Mouse (Mus musculus): Measurements from ENCODE around the gene Immp2l. TPM values are rescaled to one million over a fixed set of nuclear protein-coding genes. Genes with fewer than 3 reads are reported as not detected.
"Not testable (repeated sequence)": the region's sequence is repeated elsewhere in the genome, so short reads cannot be mapped to it uniquely, and the experiment has no call there.

The Immp2l gene
- polyA plus RNA-seq, 1 experiment from 2014 or later: 7.0 TPM

DNA sequence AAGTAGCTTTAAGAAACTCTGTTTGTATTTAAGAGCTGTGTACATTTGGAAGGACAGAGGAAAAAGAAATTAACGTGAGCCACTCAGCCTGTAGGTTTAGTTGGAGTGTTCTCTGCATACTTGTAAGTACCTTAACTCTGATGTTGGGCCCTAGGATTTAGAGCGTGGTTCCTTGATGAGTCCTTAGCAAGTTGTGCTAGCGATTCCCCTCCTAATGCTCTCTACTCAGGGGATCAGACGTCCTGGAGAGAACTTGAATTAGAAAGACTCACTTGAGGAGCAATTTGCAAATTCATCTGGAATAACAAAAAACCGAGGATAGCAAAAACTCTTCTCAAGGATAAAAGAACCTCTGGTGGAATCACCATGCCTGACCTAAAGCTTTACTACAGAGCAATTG is 835.8 kb downstream of the Immp2l start:
- not testable (repeated sequence) for H3K36me3 ChIP-seq (ENCODE audit: insufficient read depth, low read length); H3K4me3 ChIP-seq (ENCODE audit: low read length); H3K9me3 ChIP-seq (ENCODE audit: low read length); H3K27ac ChIP-seq (ENCODE audit: low read length); H3K4me2 ChIP-seq (replicated peaks; ENCODE audit: low read depth, low read length); H3K9ac ChIP-seq (replicated peaks; ENCODE audit: low read length); ATAC-seq (ENCODE audit: low FRiP score, low TSS enrichment); H3K27me3 ChIP-seq (ENCODE audit: insufficient read depth, low read length); H3K4me1 ChIP-seq (ENCODE audit: insufficient read depth, low read length)
- WGBS: 48% methylated on average over 5 of the region's 5 CpGs

DNA sequence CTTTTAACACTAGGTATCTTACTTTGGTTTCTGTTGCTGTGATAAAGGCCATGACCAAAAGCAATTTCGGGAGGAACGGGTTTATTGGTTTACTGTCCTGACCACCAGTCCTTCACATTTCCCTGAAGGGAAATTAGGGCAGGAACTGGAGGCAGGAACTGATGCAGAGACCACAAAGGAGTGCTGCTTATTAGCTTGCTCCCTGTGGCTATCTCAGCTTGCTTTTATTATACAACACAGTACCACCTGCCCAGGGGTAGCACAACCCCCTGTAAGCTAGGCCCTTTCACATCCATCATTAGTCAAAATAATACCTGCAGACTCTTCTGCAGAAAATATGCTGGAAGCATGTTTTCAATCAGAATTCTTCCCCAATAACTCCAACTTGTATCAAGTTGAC is 844.4 kb downstream of the Immp2l start:
- H3K9me3 ChIP-seq (ENCODE audit: low read length): peaks cover 4% of the 10 kb centered on the region
- H3K4me3 ChIP-seq (ENCODE audit: low read length): no peak overlapping the region
- H3K27ac ChIP-seq (ENCODE audit: low read length): no peak overlapping the region
- H3K4me2 ChIP-seq (replicated peaks; ENCODE audit: low read depth, low read length): no peak overlapping the region
- no peak overlapping the region for H3K9ac ChIP-seq (replicated peaks; ENCODE audit: low read length)
- WGBS: 80% methylated on average over 2 of the region's 2 CpGs
- no peaks in the 10 kb centered on the region for H3K4me1 ChIP-seq (ENCODE audit: insufficient read depth, low read length)
- ATAC-seq (ENCODE audit: low FRiP score, low TSS enrichment): no peak
- H3K36me3 ChIP-seq (ENCODE audit: insufficient read depth, low read length): no peaks in the 10 kb centered on the region
- no peaks in the 10 kb centered on the region for H3K27me3 ChIP-seq (ENCODE audit: insufficient read depth, low read length)

DNA sequence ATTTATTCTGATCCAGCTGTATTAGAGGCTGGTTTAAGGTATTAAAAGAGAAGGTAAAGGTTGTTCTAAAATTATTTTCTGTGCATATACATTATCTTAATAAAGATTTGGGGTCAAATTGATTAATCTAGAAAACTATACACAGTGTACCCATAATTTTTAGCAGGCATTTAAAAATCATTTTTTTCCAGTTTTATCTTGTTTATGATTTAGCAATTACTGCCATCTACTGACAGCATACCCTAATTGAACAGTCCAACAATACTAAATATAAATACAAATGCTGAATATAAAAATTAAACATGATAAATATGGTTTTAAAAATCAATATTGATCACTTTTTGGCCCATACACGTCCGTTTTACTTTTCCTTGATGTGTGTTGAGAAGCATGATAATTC is 850.1 kb downstream of the Immp2l start:
- H3K9me3 ChIP-seq (ENCODE audit: low read length): no peaks in the 10 kb centered on the region

DNA sequence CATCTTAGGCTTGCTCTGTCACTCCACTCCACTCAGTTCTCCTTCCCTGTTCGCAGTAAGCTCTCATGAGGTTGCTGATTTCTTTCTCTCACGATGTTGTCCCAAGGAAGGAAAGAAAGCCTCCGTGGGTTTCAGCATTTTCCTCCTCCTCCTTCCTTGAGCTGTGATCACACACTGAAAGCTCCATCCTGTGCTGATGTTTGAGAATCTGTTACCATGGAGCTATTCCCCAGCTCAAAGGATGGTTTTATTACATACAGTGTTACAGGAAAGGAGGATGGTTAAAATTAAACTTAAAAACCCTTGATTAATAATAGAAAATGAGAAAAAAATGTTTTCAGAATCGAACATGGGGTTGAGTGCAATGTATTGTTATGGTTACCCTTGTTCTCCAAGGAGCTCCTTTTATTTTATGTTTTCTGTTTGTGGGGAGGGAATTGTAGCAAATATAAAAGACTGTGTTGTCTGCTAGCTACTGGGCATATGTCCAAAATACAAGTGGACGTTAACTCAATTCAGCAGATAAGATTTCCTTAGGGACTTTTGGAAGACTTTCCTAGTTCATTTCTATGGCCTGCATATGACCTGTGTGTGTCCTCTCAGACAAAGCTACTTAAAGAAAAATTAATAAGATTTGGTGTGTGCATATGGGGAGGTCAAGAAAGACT is 853.5 kb downstream of the Immp2l start:
- no peak overlapping the region for H3K4me3 ChIP-seq (ENCODE audit: low read length)
- WGBS: 53% methylated on average over 5 of the region's 5 CpGs

More for the DNA sequence above, 850.1 kb downstream of the Immp2l start:
- Histone ChIP-seq H3K9ac (replicated peaks; ENCODE audit: low read length) (no peak overlapping the region), H3K4me1 (ENCODE audit: insufficient read depth, low read length) (no peaks in the 10 kb centered on the region), H3K27me3 (ENCODE audit: insufficient read depth, low read length) (no peaks in the 10 kb centered on the region), H3K36me3 (ENCODE audit: insufficient read depth, low read length) (no peaks in the 10 kb centered on the region), H3K4me2 (replicated peaks; ENCODE audit: low read depth, low read length) (no peak overlapping the region), H3K27ac (ENCODE audit: low read length) (no peak overlapping the region), H3K4me3 (ENCODE audit: low read length) (no peak overlapping the region)
- no peak for ATAC-seq (ENCODE audit: low FRiP score, low TSS enrichment)
- WGBS: 76% methylated on average over 2 of the region's 2 CpGs

DNA sequence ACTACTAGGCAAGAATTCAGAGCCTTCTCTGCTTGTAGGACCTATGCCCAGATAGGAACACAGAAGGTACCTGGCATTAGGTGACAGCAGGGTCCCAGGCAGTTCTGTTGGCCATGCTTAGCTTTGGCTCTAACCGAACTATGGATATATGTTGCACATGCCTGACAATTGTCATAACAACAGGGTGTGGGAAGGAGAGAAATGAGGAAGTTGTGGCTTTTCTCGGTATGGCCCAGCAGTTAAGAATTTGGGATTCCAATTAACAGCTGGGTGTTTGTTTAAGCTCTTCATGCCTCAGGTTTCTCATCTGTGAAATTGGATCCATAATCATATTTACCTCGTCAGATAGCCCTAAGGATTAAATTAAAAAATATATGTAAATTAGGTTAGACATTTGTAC is 854.6 kb downstream of the Immp2l start:
- H3K4me3 ChIP-seq (ENCODE audit: low read length): no peak overlapping the region
- no peaks in the 10 kb centered on the region for H3K27me3 ChIP-seq (ENCODE audit: insufficient read depth, low read length)
- 74% methylated on average over 3 of the region's 3 CpGs for WGBS
- no peaks in the 10 kb centered on the region for H3K9me3 ChIP-seq (ENCODE audit: low read length)
- no peaks in the 10 kb centered on the region for H3K4me1 ChIP-seq (ENCODE audit: insufficient read depth, low read length)
- no peak overlapping the region for H3K4me2 ChIP-seq (replicated peaks; ENCODE audit: low read depth, low read length)
- no peak overlapping the region for H3K9ac ChIP-seq (replicated peaks; ENCODE audit: low read length)
- no peak overlapping the region for H3K27ac ChIP-seq (ENCODE audit: low read length)
- no peak for ATAC-seq (ENCODE audit: low FRiP score, low TSS enrichment)
- H3K36me3 ChIP-seq (ENCODE audit: insufficient read depth, low read length): no peaks in the 10 kb centered on the region

More for the DNA sequence above, 853.5 kb downstream of the Immp2l start:
- Histone ChIP-seq H3K4me1 (ENCODE audit: insufficient read depth, low read length) (no peaks in the 10 kb centered on the region), H3K36me3 (ENCODE audit: insufficient read depth, low read length) (no peaks in the 10 kb centered on the region), H3K27me3 (ENCODE audit: insufficient read depth, low read length) (no peaks in the 10 kb centered on the region), H3K27ac (ENCODE audit: low read length) (no peak overlapping the region), H3K9ac (replicated peaks; ENCODE audit: low read length) (no peak overlapping the region), H3K4me2 (replicated peaks; ENCODE audit: low read depth, low read length) (no peak overlapping the region), H3K9me3 (ENCODE audit: low read length) (no peaks in the 10 kb centered on the region)
- no peak for ATAC-seq (ENCODE audit: low FRiP score, low TSS enrichment)

DNA sequence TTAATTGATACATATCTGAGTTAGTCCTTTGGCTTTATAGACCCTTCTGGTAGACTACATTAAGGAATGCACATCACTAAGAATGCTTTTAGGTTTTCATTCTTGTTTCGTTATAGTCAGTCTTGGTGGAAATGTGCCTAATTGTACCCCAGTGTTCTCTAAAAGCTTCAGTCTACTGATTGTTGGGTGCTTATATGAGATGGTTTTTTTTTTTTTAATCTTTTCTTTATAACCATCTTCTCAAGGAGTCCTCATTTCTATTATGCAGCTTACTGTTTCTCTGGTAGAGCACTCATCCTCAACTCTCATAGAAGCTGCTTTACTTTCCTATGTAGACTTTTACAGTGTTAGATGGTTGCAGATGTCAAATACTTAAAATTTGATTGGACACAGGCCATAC is 855.1 kb downstream of the Immp2l start:
- H3K27ac ChIP-seq (ENCODE audit: low read length): no peak overlapping the region
- no peak overlapping the region for H3K9ac ChIP-seq (replicated peaks; ENCODE audit: low read length)
- H3K27me3 ChIP-seq (ENCODE audit: insufficient read depth, low read length): no peaks in the 10 kb centered on the region
- 87% methylated on average over 1 of the region's 1 CpGs for WGBS
- H3K4me1 ChIP-seq (ENCODE audit: insufficient read depth, low read length): no peaks in the 10 kb centered on the region
- no peak overlapping the region for H3K4me2 ChIP-seq (replicated peaks; ENCODE audit: low read depth, low read length)
- no peak overlapping the region for H3K4me3 ChIP-seq (ENCODE audit: low read length)
- H3K9me3 ChIP-seq (ENCODE audit: low read length): no peaks in the 10 kb centered on the region
- no peak for ATAC-seq (ENCODE audit: low FRiP score, low TSS enrichment)
- no peaks in the 10 kb centered on the region for H3K36me3 ChIP-seq (ENCODE audit: insufficient read depth, low read length)

DNA sequence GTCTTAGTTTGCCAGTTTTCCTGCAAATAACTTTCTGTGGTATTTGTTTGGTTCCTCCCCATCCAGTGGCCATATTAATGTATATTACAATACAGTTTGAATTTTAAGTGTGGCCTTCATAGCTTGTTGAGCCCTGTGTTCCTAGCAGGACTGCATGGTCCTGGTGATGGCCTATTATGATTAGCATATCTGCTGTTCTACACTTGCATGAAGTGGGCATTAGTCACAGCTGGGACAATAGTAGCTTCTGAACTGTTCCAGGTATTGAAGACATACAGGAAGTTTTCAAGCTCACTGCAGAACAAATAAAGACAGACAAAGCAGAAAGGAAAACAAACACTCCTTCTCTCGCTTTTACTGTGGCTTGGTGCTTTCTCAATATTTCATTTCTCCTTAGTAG is 855.5 kb downstream of the Immp2l start:
- ATAC-seq (ENCODE audit: low FRiP score, low TSS enrichment): no peak
- Histone ChIP-seq H3K9me3 (ENCODE audit: low read length) (no peaks in the 10 kb centered on the region), H3K9ac (replicated peaks; ENCODE audit: low read length) (no peak overlapping the region), H3K27me3 (ENCODE audit: insufficient read depth, low read length) (no peaks in the 10 kb centered on the region), H3K36me3 (ENCODE audit: insufficient read depth, low read length) (no peaks in the 10 kb centered on the region), H3K27ac (ENCODE audit: low read length) (no peak overlapping the region), H3K4me3 (ENCODE audit: low read length) (no peak overlapping the region), H3K4me1 (ENCODE audit: insufficient read depth, low read length) (no peaks in the 10 kb centered on the region), H3K4me2 (replicated peaks; ENCODE audit: low read depth, low read length) (no peak overlapping the region)
- 59% methylated on average over 1 of the region's 1 CpGs for WGBS

DNA sequence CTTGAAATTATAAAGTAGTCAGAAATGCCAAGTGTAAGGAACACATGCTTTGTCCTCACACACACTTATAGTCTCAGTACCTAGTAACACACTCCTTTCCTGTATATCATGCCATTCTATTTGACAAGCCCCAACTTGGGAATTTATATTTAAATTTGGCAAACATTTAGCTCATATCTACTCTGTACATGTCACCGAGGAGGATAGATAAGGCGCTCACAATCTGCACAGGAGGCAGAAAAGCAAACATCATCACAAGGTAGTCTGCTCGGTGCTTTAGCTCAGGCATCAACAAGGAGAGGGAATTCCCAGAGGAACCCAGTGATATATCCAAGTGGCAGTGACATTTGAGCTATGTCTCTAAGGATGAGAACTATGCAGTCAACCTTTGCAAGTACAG is 856.9 kb downstream of the Immp2l start:
- no peaks in the 10 kb centered on the region for H3K36me3 ChIP-seq (ENCODE audit: insufficient read depth, low read length)
- ATAC-seq (ENCODE audit: low FRiP score, low TSS enrichment): no peak
- H3K4me2 ChIP-seq (replicated peaks; ENCODE audit: low read depth, low read length): no peak overlapping the region
- 87% methylated on average over 3 of the region's 3 CpGs for WGBS
- no peaks in the 10 kb centered on the region for H3K4me1 ChIP-seq (ENCODE audit: insufficient read depth, low read length)
- H3K27ac ChIP-seq (ENCODE audit: low read length): no peak overlapping the region
- no peak overlapping the region for H3K4me3 ChIP-seq (ENCODE audit: low read length)
- H3K9ac ChIP-seq (replicated peaks; ENCODE audit: low read length): no peak overlapping the region
- H3K27me3 ChIP-seq (ENCODE audit: insufficient read depth, low read length): no peaks in the 10 kb centered on the region
- H3K9me3 ChIP-seq (ENCODE audit: low read length): no peaks in the 10 kb centered on the region

DNA sequence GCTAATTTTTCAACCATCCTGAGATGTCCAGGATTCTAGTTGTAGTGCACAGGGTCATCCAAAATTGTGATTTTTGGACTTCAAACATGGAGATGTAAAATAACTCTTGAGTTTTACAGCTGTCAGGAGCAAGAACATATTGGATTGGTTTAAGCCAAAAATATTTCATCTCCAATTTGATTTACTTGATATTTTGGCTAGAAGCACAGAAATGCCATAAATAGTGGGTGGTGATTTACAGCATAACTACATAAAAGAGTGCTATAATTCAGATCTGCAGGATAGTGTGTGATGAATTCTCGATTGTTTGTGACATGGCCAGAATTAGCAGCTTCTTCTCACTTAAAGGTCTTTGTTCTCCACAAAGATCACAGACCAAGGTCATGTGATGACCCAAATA is 884.1 kb downstream of the Immp2l start:
- 42% methylated on average over 1 of the region's 1 CpGs for WGBS
- Histone ChIP-seq H3K27me3 (ENCODE audit: insufficient read depth, low read length) (no peaks in the 10 kb centered on the region), H3K4me1 (ENCODE audit: insufficient read depth, low read length) (no peaks in the 10 kb centered on the region), H3K27ac (ENCODE audit: low read length) (no peak overlapping the region), H3K4me3 (ENCODE audit: low read length) (no peak overlapping the region), H3K4me2 (replicated peaks; ENCODE audit: low read depth, low read length) (no peak overlapping the region), H3K36me3 (ENCODE audit: insufficient read depth, low read length) (no peaks in the 10 kb centered on the region), H3K9ac (replicated peaks; ENCODE audit: low read length) (no peak overlapping the region), H3K9me3 (ENCODE audit: low read length) (no peaks in the 10 kb centered on the region)
- no peak for ATAC-seq (ENCODE audit: low FRiP score, low TSS enrichment)

DNA sequence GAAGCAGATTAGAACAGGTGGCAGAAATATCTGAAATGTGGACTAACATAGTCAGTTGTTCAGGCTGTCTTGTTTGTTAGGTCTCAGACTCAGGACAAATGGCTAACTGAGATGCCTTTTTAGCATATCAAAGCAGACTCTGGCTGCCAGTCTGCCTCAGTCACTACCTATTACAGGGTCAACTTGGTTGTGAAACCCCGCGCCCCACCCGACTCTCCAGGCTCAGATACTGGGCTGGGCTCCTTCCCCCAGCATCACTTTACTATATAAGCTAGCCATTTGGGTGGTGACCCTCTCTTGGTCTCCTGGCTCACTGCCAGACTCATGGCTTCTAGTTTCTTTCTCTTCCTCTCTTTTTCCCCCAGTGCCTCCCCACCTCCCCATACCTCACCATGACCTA is 887.7 kb downstream of the Immp2l start:
- no peaks in the 10 kb centered on the region for H3K4me1 ChIP-seq (ENCODE audit: insufficient read depth, low read length)
- no peak overlapping the region for H3K4me3 ChIP-seq (ENCODE audit: low read length)
- no peak overlapping the region for H3K27ac ChIP-seq (ENCODE audit: low read length)
- no peak for ATAC-seq (ENCODE audit: low FRiP score, low TSS enrichment)
- H3K9ac ChIP-seq (replicated peaks; ENCODE audit: low read length): no peak overlapping the region
- 91% methylated on average over 3 of the region's 3 CpGs for WGBS
- no peaks in the 10 kb centered on the region for H3K36me3 ChIP-seq (ENCODE audit: insufficient read depth, low read length)
- H3K27me3 ChIP-seq (ENCODE audit: insufficient read depth, low read length): no peaks in the 10 kb centered on the region
- no peaks in the 10 kb centered on the region for H3K9me3 ChIP-seq (ENCODE audit: low read length)
- no peak overlapping the region for H3K4me2 ChIP-seq (replicated peaks; ENCODE audit: low read depth, low read length)
